Mouse (Mus musculus) liver, embryonic 14.5 days (tissue): ENCODE results near the gene Bcl9.

Experiments
- CTCF ChIP-seq: IDR thresholded peaks from 2 replicates; pipeline ENCODE4 v1.5.1; 2016; ENCODE audit warnings: antibody characterized with exemption, low read depth, control low read depth
- EP300 ChIP-seq: IDR thresholded peaks from 2 replicates; pipeline ENCODE4 v1.6.1; 2016; ENCODE audit warnings: antibody characterized with exemption, low read depth

- no peak for TF ChIP-seq EP300
- no peak for TF ChIP-seq CTCF
Measured at GRCm38 (mm10) chr3:97158611-97159508, 138.9 kb downstream of the Bcl9 start, which contains the start of gene Acp6.
